Mouse (Mus musculus): Measurements from ENCODE around the gene Zfp616. TPM values are rescaled to one million over a fixed set of nuclear protein-coding genes. Genes with fewer than 3 reads are reported as not detected.

Gene Zfp616
- total RNA-seq (2014; fragmentation: Nextera tagmentation) (not detected in 2 replicates), total RNA-seq (2017) (not detected in 2 replicates)

- ATAC-seq (replicated peaks; ENCODE audit: poor library complexity, severe bottlenecking): no peak
These were observed at the start of gene Zfp616 for GRCm38 (mm10) chr11:74069655-74070054. TSS of gene Zfp616 (plus strand) at chr11:74069955.

GRCm38 (mm10) chr11:74051347-74051746 lies 18.4 kb upstream of the Zfp616 start:
- no peak for ATAC-seq (replicated peaks; ENCODE audit: poor library complexity, severe bottlenecking)

- ATAC-seq (replicated peaks; ENCODE audit: poor library complexity, severe bottlenecking): no peak
These were observed 13.3 kb upstream of the Zfp616 start, which contains the start of the genes Olfr139 and Olfr399 for GRCm38 (mm10) chr11:74056451-74056850. TSS of gene Olfr139 (minus strand) at chr11:74056551. TSS of gene Olfr399 (minus strand) at chr11:74056615.

GRCm38 (mm10) chr11:74100724-74101123 lies 31.0 kb downstream of the Zfp616 start:
- ATAC-seq (replicated peaks; ENCODE audit: poor library complexity, severe bottlenecking): peak; percentile 69

GRCm38 (mm10) chr11:74101507-74101906 lies 31.8 kb downstream of the Zfp616 start:
- no peak for ATAC-seq (replicated peaks; ENCODE audit: poor library complexity, severe bottlenecking)

GRCm38 (mm10) chr11:74105066-74105465 lies 35.3 kb downstream of the Zfp616 start:
- no peak for ATAC-seq (replicated peaks; ENCODE audit: poor library complexity, severe bottlenecking)

GRCm38 (mm10) chr11:74113412-74113811 lies 43.7 kb downstream of the Zfp616 start, which contains the start of gene Olfr401:
TSS of gene Olfr401 (plus strand) at chr11:74113712.
- no peak for ATAC-seq (replicated peaks; ENCODE audit: poor library complexity, severe bottlenecking)

Other genes starting within 250 kb of the Zfp616 start
- not detected in 2 replicates for gene Olfr393, start 218.5 kb upstream of the Zfp616 start, total RNA-seq (2014; fragmentation: Nextera tagmentation)
- gene Olfr393, start 218.5 kb upstream of the Zfp616 start, total RNA-seq (2017): not detected in 2 replicates
- not detected in 2 replicates for gene Olfr394, start 179.2 kb upstream of the Zfp616 start, total RNA-seq (2014; fragmentation: Nextera tagmentation)
- gene Olfr394, start 179.2 kb upstream of the Zfp616 start, total RNA-seq (2017): not detected in 2 replicates
- not detected in 2 replicates for gene Olfr395, start 160.7 kb upstream of the Zfp616 start, total RNA-seq (2014; fragmentation: Nextera tagmentation)
- not detected in 2 replicates for gene Olfr395, start 160.7 kb upstream of the Zfp616 start, total RNA-seq (2017)
- not detected in 2 replicates for gene Olfr23, start 133.3 kb upstream of the Zfp616 start, total RNA-seq (2014; fragmentation: Nextera tagmentation)
- not detected in 2 replicates for gene Olfr23, start 133.3 kb upstream of the Zfp616 start, total RNA-seq (2017)
- not detected in 2 replicates for gene Olfr397, start 109.1 kb upstream of the Zfp616 start, total RNA-seq (2014; fragmentation: Nextera tagmentation)
- gene Olfr397, start 109.1 kb upstream of the Zfp616 start, total RNA-seq (2017): not detected in 2 replicates
- gene Olfr398, start 79.5 kb upstream of the Zfp616 start, total RNA-seq (2014; fragmentation: Nextera tagmentation): not detected in 2 replicates
- not detected in 2 replicates for gene Olfr398, start 79.5 kb upstream of the Zfp616 start, total RNA-seq (2017)
- gene Olfr139, start 13.4 kb upstream of the Zfp616 start, total RNA-seq (2014; fragmentation: Nextera tagmentation): not detected in 2 replicates
- gene Olfr139, start 13.4 kb upstream of the Zfp616 start, total RNA-seq (2017): not detected in 2 replicates
- not detected in 2 replicates for gene Olfr399, start 13.3 kb upstream of the Zfp616 start, total RNA-seq (2014; fragmentation: Nextera tagmentation)
- gene Olfr399, start 13.3 kb upstream of the Zfp616 start, total RNA-seq (2017): not detected in 2 replicates
- gene Olfr401, start 43.8 kb downstream of the Zfp616 start, total RNA-seq (2014; fragmentation: Nextera tagmentation): not detected in 2 replicates
- not detected in 2 replicates for gene Olfr401, start 43.8 kb downstream of the Zfp616 start, total RNA-seq (2017)
- not detected in 2 replicates for gene Olfr402, start 83.6 kb downstream of the Zfp616 start, total RNA-seq (2014; fragmentation: Nextera tagmentation)
- gene Olfr402, start 83.6 kb downstream of the Zfp616 start, total RNA-seq (2017): not detected in 2 replicates
- gene Olfr403, start 116.3 kb downstream of the Zfp616 start, total RNA-seq (2014; fragmentation: Nextera tagmentation): not detected in 2 replicates
- not detected in 2 replicates for gene Olfr403, start 116.3 kb downstream of the Zfp616 start, total RNA-seq (2017)
- gene Olfr43, start 141.4 kb downstream of the Zfp616 start, total RNA-seq (2014; fragmentation: Nextera tagmentation): not detected in 2 replicates
- gene Olfr43, start 141.4 kb downstream of the Zfp616 start, total RNA-seq (2017): not detected in 2 replicates
- gene Olfr406, start 189.9 kb downstream of the Zfp616 start, total RNA-seq (2014; fragmentation: Nextera tagmentation): not detected in 2 replicates
- gene Olfr406, start 189.9 kb downstream of the Zfp616 start, total RNA-seq (2017): not detected in 2 replicates
- gene Olfr59, start 213.8 kb downstream of the Zfp616 start, total RNA-seq (2014; fragmentation: Nextera tagmentation): not detected in 2 replicates
- not detected in 2 replicates for gene Olfr59, start 213.8 kb downstream of the Zfp616 start, total RNA-seq (2017)

Measured in granulocyte monocyte progenitor cell, adult 5-6 weeks (primary cell).